Mouse (Mus musculus): ENCODE data around the gene B3gnt9.

DNA sequence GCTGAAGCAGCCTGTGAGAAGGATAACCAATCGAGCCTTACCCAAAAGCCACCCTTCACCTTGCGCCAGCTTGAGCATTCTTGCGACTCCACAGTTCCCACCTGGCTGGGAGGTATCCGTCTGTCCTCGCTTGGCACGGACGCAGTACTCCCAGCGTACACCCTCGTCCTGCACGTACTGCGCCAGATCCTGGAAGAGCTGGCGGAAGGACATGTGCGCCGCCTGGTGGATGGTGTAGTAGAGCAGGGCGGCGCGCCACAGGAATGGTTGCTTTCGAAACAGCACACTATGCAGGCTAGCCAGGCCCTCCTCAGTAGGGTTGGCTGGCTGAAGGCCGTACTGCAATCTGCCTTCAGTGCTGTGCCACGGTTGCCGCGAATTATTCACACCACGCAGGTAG lies 28.1 kb upstream of the B3gnt9 start:
- TF ChIP-seq CTCF (conservative IDR thresholded peaks at IDR 0.05 in 1 of 2, IDR thresholded peaks at IDR 0.05 in 1 of 2; ENCODE audit: low read depth in 2 of 2, low read length in 2 of 2), result peak in 1 of 2 experiments; percentile 55; a peak in 2 of 4 replicates
- no peak for TF ChIP-seq POLR2A (IDR thresholded peaks at IDR 0.05; ENCODE audit: low read depth, low read length)
- TF ChIP-seq POLR2AphosphoS2 (IDR thresholded peaks at IDR 0.05; ENCODE audit: low read depth, low read length), result no peak
- no peak for TF ChIP-seq ZKSCAN1 (IDR thresholded peaks at IDR 0.05; ENCODE audit: borderline replicate concordance, low read depth, low read length)
- no peak for TF ChIP-seq JUND (conservative IDR thresholded peaks at IDR 0.05; ENCODE audit: low read depth, low read length)
- no peak for TF ChIP-seq TBP (conservative IDR thresholded peaks at IDR 0.05; ENCODE audit: low read depth, low read length)
- no peak for TF ChIP-seq NRF1 (IDR thresholded peaks at IDR 0.05; ENCODE audit: low read depth, low read length)
- TF ChIP-seq USF2 (conservative IDR thresholded peaks at IDR 0.05; ENCODE audit: low read depth, low read length), result no peak
- no peak for TF ChIP-seq MAFK (IDR thresholded peaks at IDR 0.05; ENCODE audit: insufficient replicate concordance, low read length)
- TF ChIP-seq JUN (IDR thresholded peaks at IDR 0.05; ENCODE audit: insufficient read depth, low read depth, low read length), result no peak
- TF ChIP-seq ELF1 (IDR thresholded peaks at IDR 0.05; ENCODE audit: low read depth, low read length), result no peak
